Mouse (Mus musculus): Measurements from ENCODE around the gene Dhx37.

DNA sequence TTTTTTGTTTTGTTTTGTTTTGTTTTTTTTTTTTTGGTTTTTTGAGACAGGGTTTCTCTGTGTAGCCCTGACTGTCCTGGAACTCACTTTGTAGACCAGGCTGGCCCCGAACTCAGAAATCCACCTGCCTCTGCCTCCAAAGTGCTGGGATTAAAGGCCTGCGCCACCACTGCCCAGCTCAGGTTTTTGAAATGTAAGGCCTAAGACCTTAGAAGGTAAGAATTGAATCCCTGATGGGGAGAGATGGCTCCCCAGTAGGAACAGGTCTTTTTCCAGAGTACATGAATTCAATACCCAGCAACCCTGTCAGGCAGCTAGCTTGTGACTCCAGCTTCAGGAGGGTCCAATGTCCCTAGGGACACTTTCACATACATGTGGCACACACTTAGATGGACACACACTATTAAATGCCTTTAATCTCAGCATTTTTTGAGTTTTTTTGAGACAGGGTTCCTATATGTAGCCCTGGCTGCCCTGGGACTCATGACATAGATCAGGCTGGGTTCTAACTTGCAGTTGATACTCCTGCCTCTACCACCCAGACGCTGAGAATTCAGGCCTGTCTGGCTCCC is 42.9 kb downstream of the Dhx37 start:
- TF ChIP-seq GATA1 (IDR thresholded peaks at IDR 0.05; ENCODE audit: borderline replicate concordance, low read length): no peak
- TF ChIP-seq FLI1 (IDR thresholded peaks at IDR 0.05; ENCODE audit: low read length): no peak
